Mouse (Mus musculus) C2C12 (cell line): Measurements from ENCODE around the gene Lbx2.

Experiments
- CEBPB ChIP-seq: IDR thresholded peaks from one replicate; pipeline ENCODE4 v1.6.1; 2011; ENCODE audit warnings: low read depth, mild to moderate bottlenecking, control low read depth, moderate library complexity
- CTCF ChIP-seq: IDR thresholded peaks from one replicate; pipeline ENCODE4 v1.5.1; 2011; ENCODE audit not compliant: control insufficient read depth, insufficient read depth, insufficient read length
- FOSL1 ChIP-seq: IDR thresholded peaks from one replicate; pipeline ENCODE4 v1.8.0; 2011; ENCODE audit warnings: mild to moderate bottlenecking, low read length; ENCODE audit not compliant: poor library complexity, insufficient read depth, severe bottlenecking
- MAX ChIP-seq: IDR thresholded peaks from one replicate; pipeline ENCODE4 v1.6.1; 2011; ENCODE audit warnings: mild to moderate bottlenecking, control low read depth
- MYOG ChIP-seq: IDR thresholded peaks from one replicate; pipeline ENCODE4 v1.6.1; 2011; ENCODE audit not compliant: control insufficient read depth, insufficient read length; ENCODE audit errors: extremely low read depth
- USF1 ChIP-seq: IDR thresholded peaks from one replicate; pipeline ENCODE4 v1.6.1; 2011; ENCODE audit warnings: low read depth, mild to moderate bottlenecking, control low read depth, moderate library complexity

- TF ChIP-seq CEBPB (no peak), CTCF (no peak), USF1 (no peak), MAX (no peak), MYOG (no peak), FOSL1 (no peak)
Observed at GRCm38 (mm10) chr6:83125331-83125730, 39.2 kb downstream of the Lbx2 start, which contains the start of gene Ino80b.
